Mouse (Mus musculus) cerebellum, adult 2 months (tissue): Measurements from ENCODE around the gene Cisd3.

ENCODE experiments used
- CTCF ChIP-seq: fragments of 200-500 bp; IDR thresholded peaks from 2 replicates; pipeline ENCODE4 v1.5.1; 2011; ENCODE audit warnings: low read depth, mild to moderate bottlenecking, control low read depth, low read length, moderate library complexity, borderline replicate concordance; ENCODE audit not compliant: insufficient read depth
- POLR2A ChIP-seq: fragments of 200-500 bp; IDR thresholded peaks from 2 replicates; pipeline ENCODE4 v1.6.1; 2011; ENCODE audit warnings: low read length, control low read depth, borderline replicate concordance; ENCODE audit not compliant: insufficient read depth

DNA sequence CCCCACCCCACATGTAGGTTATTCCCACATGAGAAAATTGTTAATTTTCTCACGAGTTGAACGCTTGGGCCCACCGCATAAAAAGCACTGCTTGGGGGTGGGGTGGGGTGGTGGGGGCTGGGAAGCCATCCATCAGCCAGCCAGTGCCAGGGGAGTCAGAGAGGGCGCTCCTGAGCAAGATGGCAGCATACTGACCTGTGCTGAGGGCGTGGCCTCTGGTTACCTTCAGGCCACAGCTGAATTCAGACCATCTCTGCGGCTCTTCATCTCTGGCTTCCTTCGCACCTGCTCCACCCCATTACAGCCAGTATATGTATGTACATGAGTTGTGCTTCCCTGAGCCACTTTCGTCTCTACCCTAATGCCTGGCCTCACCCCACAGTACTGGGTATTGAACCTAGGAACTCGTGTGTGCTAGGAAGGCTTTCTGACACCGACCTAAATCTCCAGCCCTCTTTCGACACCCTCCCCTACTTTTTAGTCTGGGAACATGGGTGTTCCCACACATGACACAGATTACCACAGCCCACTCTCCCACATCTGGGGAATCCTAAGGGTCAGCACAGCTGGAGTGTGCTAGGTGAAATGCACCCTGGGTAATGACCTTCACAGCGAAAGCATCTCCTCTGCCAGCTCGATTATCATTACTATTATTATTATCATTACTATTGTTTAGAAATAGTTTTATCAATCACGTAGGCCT is 29.2 kb upstream of the Cisd3 start:
- TF ChIP-seq POLR2A (no peak), CTCF (no peak)
